Mouse (Mus musculus): ENCODE results near the gene Tbata. TPM values are rescaled to one million over a fixed set of nuclear protein-coding genes. Genes with fewer than 3 reads are reported as not detected.

Tbata gene
- polyA plus RNA-seq, 1 experiment: 0.23 TPM

GRCm38 (mm10) chr10:61167333-61168096 is 4.2 kb upstream of the Tbata start:
- TF ChIP-seq CTCF (IDR thresholded peaks at IDR 0.05; ENCODE audit: borderline replicate concordance, extremely low read depth, insufficient read depth, insufficient read length): no peak
- TF ChIP-seq POLR2A (IDR thresholded peaks at IDR 0.05; ENCODE audit: borderline replicate concordance, extremely low read depth, insufficient read depth, insufficient read length, poor library complexity, severe bottlenecking): no peak

GRCm38 (mm10) chr10:61168393-61168792 is 3.4 kb upstream of the Tbata start:
- DNase-seq (ENCODE audit: low read depth): no peak
- TF ChIP-seq POLR2A (IDR thresholded peaks at IDR 0.05; ENCODE audit: borderline replicate concordance, extremely low read depth, insufficient read depth, insufficient read length, poor library complexity, severe bottlenecking): no peak
- TF ChIP-seq CTCF (IDR thresholded peaks at IDR 0.05; ENCODE audit: borderline replicate concordance, extremely low read depth, insufficient read depth, insufficient read length): no peak

More at GRCm38 (mm10) chr10:61167333-61168096, 4.2 kb upstream of the Tbata start:
- DNase-seq (ENCODE audit: low read depth): no peak

- no peak for DNase-seq (ENCODE audit: low read depth)
- TF ChIP-seq POLR2A (IDR thresholded peaks at IDR 0.05; ENCODE audit: borderline replicate concordance, extremely low read depth, insufficient read depth, insufficient read length, poor library complexity, severe bottlenecking) (no peak), CTCF (IDR thresholded peaks at IDR 0.05; ENCODE audit: borderline replicate concordance, extremely low read depth, insufficient read depth, insufficient read length) (no peak)
Measured at GRCm38 (mm10) chr10:61172496-61172895, 742 bp downstream of the Tbata start.

GRCm38 (mm10) chr10:61174711-61175441 is 3.1 kb downstream of the Tbata start:
- TF ChIP-seq POLR2A (IDR thresholded peaks at IDR 0.05; ENCODE audit: borderline replicate concordance, extremely low read depth, insufficient read depth, insufficient read length, poor library complexity, severe bottlenecking) (no peak), CTCF (IDR thresholded peaks at IDR 0.05; ENCODE audit: borderline replicate concordance, extremely low read depth, insufficient read depth, insufficient read length) (no peak)

GRCm38 (mm10) chr10:61175442-61176204 is 3.9 kb downstream of the Tbata start:
- TF ChIP-seq CTCF (IDR thresholded peaks at IDR 0.05; ENCODE audit: borderline replicate concordance, extremely low read depth, insufficient read depth, insufficient read length) (peak; percentile 56), POLR2A (IDR thresholded peaks at IDR 0.05; ENCODE audit: borderline replicate concordance, extremely low read depth, insufficient read depth, insufficient read length, poor library complexity, severe bottlenecking) (no peak)
- peak; percentile 65 for DNase-seq (ENCODE audit: low read depth)

More at GRCm38 (mm10) chr10:61174711-61175441, 3.1 kb downstream of the Tbata start:
- DNase-seq (ENCODE audit: low read depth): no peak

- DNase-seq (ENCODE audit: low read depth): no peak
- TF ChIP-seq CTCF (IDR thresholded peaks at IDR 0.05; ENCODE audit: borderline replicate concordance, extremely low read depth, insufficient read depth, insufficient read length): no peak
- no peak for TF ChIP-seq POLR2A (IDR thresholded peaks at IDR 0.05; ENCODE audit: borderline replicate concordance, extremely low read depth, insufficient read depth, insufficient read length, poor library complexity, severe bottlenecking)
Measured at GRCm38 (mm10) chr10:61176221-61176790, 4.6 kb downstream of the Tbata start.

- no peak for DNase-seq (ENCODE audit: low read depth)
- TF ChIP-seq POLR2A (IDR thresholded peaks at IDR 0.05; ENCODE audit: borderline replicate concordance, extremely low read depth, insufficient read depth, insufficient read length, poor library complexity, severe bottlenecking) (no peak), CTCF (IDR thresholded peaks at IDR 0.05; ENCODE audit: borderline replicate concordance, extremely low read depth, insufficient read depth, insufficient read length) (no peak)
Measured at GRCm38 (mm10) chr10:61177751-61178150, 6.0 kb downstream of the Tbata start.

- TF ChIP-seq CTCF (IDR thresholded peaks at IDR 0.05; ENCODE audit: borderline replicate concordance, extremely low read depth, insufficient read depth, insufficient read length) (no peak), POLR2A (IDR thresholded peaks at IDR 0.05; ENCODE audit: borderline replicate concordance, extremely low read depth, insufficient read depth, insufficient read length, poor library complexity, severe bottlenecking) (no peak)
- no peak for DNase-seq (ENCODE audit: low read depth)
Measured at GRCm38 (mm10) chr10:61178687-61179086, 6.9 kb downstream of the Tbata start.

GRCm38 (mm10) chr10:61179927-61180326 is 8.2 kb downstream of the Tbata start:
- TF ChIP-seq POLR2A (IDR thresholded peaks at IDR 0.05; ENCODE audit: borderline replicate concordance, extremely low read depth, insufficient read depth, insufficient read length, poor library complexity, severe bottlenecking) (no peak), CTCF (IDR thresholded peaks at IDR 0.05; ENCODE audit: borderline replicate concordance, extremely low read depth, insufficient read depth, insufficient read length) (no peak)
- DNase-seq (ENCODE audit: low read depth): no peak

- TF ChIP-seq CTCF (IDR thresholded peaks at IDR 0.05; ENCODE audit: borderline replicate concordance, extremely low read depth, insufficient read depth, insufficient read length) (no peak), POLR2A (IDR thresholded peaks at IDR 0.05; ENCODE audit: borderline replicate concordance, extremely low read depth, insufficient read depth, insufficient read length, poor library complexity, severe bottlenecking) (no peak)
- no peak for DNase-seq (ENCODE audit: low read depth)
Measured at GRCm38 (mm10) chr10:61187001-61187400, 15.2 kb downstream of the Tbata start.

GRCm38 (mm10) chr10:61188010-61188409 is 16.3 kb downstream of the Tbata start:
- no peak for TF ChIP-seq CTCF (IDR thresholded peaks at IDR 0.05; ENCODE audit: borderline replicate concordance, extremely low read depth, insufficient read depth, insufficient read length)
- DNase-seq (ENCODE audit: low read depth): no peak

Data from brain, embryonic 14.5 days (tissue).